ENCODE assay signal across 10 mouse cellular contexts in the genomic region with DNA sequence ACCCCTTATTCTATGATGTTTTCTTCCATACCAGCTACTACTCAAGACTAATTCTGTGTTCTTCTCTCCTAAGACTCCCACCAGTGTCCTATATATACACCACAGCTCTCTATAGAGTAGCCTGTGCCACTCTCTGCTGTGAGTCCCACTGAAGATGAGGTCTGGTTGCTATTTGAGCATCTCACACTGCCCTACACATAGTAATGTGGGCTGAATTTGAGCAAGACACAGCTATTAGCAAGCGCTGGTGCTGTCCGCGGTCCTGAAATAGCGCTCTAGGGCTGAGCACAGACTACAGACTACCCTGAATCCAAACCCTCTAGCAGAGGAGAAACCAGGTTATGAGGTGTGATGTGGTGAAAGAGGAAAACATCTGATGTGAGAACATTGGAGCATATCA. TPM values are rescaled to one million over a fixed set of nuclear protein-coding genes. Genes with fewer than 3 reads are reported as not detected.
A peak's percentile ranks its signal among the peaks of the same experiment; 100 is the strongest.
DNase-seq lines count a peak whose midpoint lies in the region; ATAC-seq and TF ChIP-seq lines count a peak whose summit lies in the region.
"Had no signal": no experiment of that assay in that cellular context is flagged by ENCODE, and none has a peak within 500 bp of the region (broad histone marks: within the 10 kb centered on the region; RNA-seq: fewer than 3 reads in every experiment).

No protein-coding gene starts in this region.

- no peak for TF ChIP-seq CTCF in kidney, adult 2 months (conservative IDR thresholded peaks at IDR 0.05; ENCODE audit: insufficient read depth, insufficient read length, low read depth, low read length)

- no peak for TF ChIP-seq POLR2A in kidney, adult 2 months (IDR thresholded peaks at IDR 0.05; ENCODE audit: low read depth, low read length)

- H3K27ac ChIP-seq in kidney, adult 2 months (ENCODE audit: insufficient read depth, low read depth, low read length), result no peak overlapping the region
- no peak overlapping the region for H3K27ac ChIP-seq in lung, embryonic 16.5 days (ENCODE audit: low read length)

- H3K9ac ChIP-seq in lung, embryonic 16.5 days (ENCODE audit: low read length), result no peak overlapping the region

- no peaks in the 10 kb centered on the region for H3K4me1 ChIP-seq in kidney, adult 2 months (ENCODE audit: control insufficient read depth, insufficient read depth, low read length)
- H3K4me1 ChIP-seq in lung, embryonic 16.5 days (replicated peaks; ENCODE audit: control insufficient read depth, insufficient read depth, low read length), result no peaks in the 10 kb centered on the region

- no peaks in the 10 kb centered on the region for H3K27me3 ChIP-seq in kidney, adult 2 months (replicated peaks; ENCODE audit: control insufficient read depth, insufficient read depth, low read length)
- no peaks in the 10 kb centered on the region for H3K27me3 ChIP-seq in lung, embryonic 16.5 days (ENCODE audit: control insufficient read depth, insufficient read depth, low read depth, low read length)
- no peaks in the 10 kb centered on the region for H3K27me3 ChIP-seq in splenic B cell, adult 2 months (ENCODE audit: control insufficient read depth, insufficient read depth, low read length, poor library complexity, severe bottlenecking)

- H3K36me3 ChIP-seq in kidney, adult 2 months (ENCODE audit: control insufficient read depth, insufficient read depth, low read length), result no peaks in the 10 kb centered on the region
- no peaks in the 10 kb centered on the region for H3K36me3 ChIP-seq in lung, embryonic 16.5 days (ENCODE audit: control insufficient read depth, insufficient read depth, low read length)
- no peaks in the 10 kb centered on the region; the same call in 1 of the 2 replicates for H3K36me3 ChIP-seq in splenic B cell, adult 2 months (ENCODE audit: control insufficient read depth, insufficient read depth, low read length, poor library complexity, severe bottlenecking)

- WGBS in kidney, adult 2 months, result under 1% methylated on average over 4 of the region's 4 CpGs
- WGBS in lung, embryonic 16.5 days, result 4% methylated on average over 4 of the region's 4 CpGs

- DNase-seq in gastrocnemius, postnatal 4 days (ENCODE audit: low spot score in 2 of 2), result peak; percentile 31 to 73
- no peak for DNase-seq in gastrocnemius, adult 8-10 months (ENCODE audit: low spot score in 2 of 2)
- DNase-seq in ES-CJ7 (ENCODE audit: low read depth, low spot score), result peak; percentile 73
- peak; percentile 46 for DNase-seq in c-Kit-positive CD71-positive TER-119-negative erythroid progenitor cells, embryonic 14.5 days (ENCODE audit: low read depth)
- DNase-seq in kidney, adult 2 months, result peak; percentile 39
- peak; percentile 74 for DNase-seq in splenic B cell, adult 2 months (ENCODE audit: low read depth, low spot score)

- no peak overlapping the region for H3K4me2 ChIP-seq in lung, embryonic 16.5 days (ENCODE audit: low read depth, low read length)

- 0 out of 2 replicates have a peak, but pooled peaks have one; percentile 38 for ATAC-seq in lung, embryonic 16.5 days (ENCODE audit: low read depth)
- no peak for ATAC-seq in cerebellum, adult (ENCODE audit: insufficient number of reproducible peaks, low FRiP score, low TSS enrichment)

- no peak overlapping the region for H3K4me3 ChIP-seq in kidney, adult 2 months (ENCODE audit: insufficient read depth, low read depth, low read length)
- no peak overlapping the region for H3K4me3 ChIP-seq in lung, embryonic 16.5 days (ENCODE audit: low read length)

- no peaks in the 10 kb centered on the region for H3K9me3 ChIP-seq in lung, embryonic 16.5 days (ENCODE audit: control insufficient read depth, low read length)

RNA-seq across cellular contexts. Expression of gene Gpr12, which starts 59.5 kb away (rescaled TPM):
- not detected for total RNA-seq in gastrocnemius, postnatal 4 days (2021)
- total RNA-seq in gastrocnemius, adult 8-10 months (2022), result not detected
- polyA plus RNA-seq in kidney, adult 2 months (2012; rRNA removed), result 1.5 and 1.7 TPM in 2 replicates
- not detected in 2 replicates for polyA plus RNA-seq in lung, embryonic 16.5 days (2015; fragmentation: Nextera tagmentation; extraction: Ambion mirVana)
- polyA plus RNA-seq: large intestine, adult 2 months; small intestine, adult 2 months had no signal

Comparison
In these comparisons a context has a peak if more than half of its experiments do, and no peak if none do; other contexts are left out.
1. DNase-seq: peak in gastrocnemius, postnatal 4 days (2 of 2), ES-CJ7 (single experiment), c-Kit-positive CD71-positive TER-119-negative erythroid progenitor cells, embryonic 14.5 days (single experiment), kidney, adult 2 months (single experiment) and splenic B cell, adult 2 months (single experiment); none in gastrocnemius, adult 8-10 months (0 of 2).